Mouse (Mus musculus) spleen, adult 12 weeks (tissue): ENCODE data around the gene Madcam1.
A peak's percentile ranks its signal among the peaks of the same experiment; 100 is the strongest.
"Not testable (repeated sequence)": the region's sequence is repeated elsewhere in the genome, so short reads cannot be mapped to it uniquely, and the experiment has no call there.

ENCODE experiments used
- DNase-seq: peaks from one replicate; pipeline ENCODE4 v3.0.0; 2022; ENCODE audit warnings: low spot score

Gene Madcam1

DNA sequence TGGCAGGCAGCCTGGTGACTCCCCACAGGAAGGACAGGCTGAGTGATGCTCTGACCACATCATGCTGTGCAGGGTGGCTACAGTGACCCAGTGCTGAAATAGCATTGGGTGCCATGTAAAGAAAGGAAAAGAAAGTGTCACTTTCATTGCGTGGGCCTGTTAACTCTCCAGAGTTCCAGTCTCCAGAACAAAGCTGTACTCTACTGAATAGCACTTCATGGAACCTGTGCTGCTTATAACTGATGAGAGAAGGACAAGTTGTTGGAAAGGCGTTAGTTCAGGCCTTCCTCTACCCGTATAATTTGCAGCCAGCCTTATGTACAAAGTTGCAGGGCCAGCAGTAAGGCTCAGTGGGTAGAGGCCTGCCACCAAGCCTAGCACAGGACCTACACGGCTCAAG is 24.4 kb downstream of the Madcam1 start, which contains the start of gene Gzmm:
TSS of gene Gzmm (plus strand) at position 301 of the 400 bp plus-strand sequence.
- DNase-seq: no peak

DNA sequence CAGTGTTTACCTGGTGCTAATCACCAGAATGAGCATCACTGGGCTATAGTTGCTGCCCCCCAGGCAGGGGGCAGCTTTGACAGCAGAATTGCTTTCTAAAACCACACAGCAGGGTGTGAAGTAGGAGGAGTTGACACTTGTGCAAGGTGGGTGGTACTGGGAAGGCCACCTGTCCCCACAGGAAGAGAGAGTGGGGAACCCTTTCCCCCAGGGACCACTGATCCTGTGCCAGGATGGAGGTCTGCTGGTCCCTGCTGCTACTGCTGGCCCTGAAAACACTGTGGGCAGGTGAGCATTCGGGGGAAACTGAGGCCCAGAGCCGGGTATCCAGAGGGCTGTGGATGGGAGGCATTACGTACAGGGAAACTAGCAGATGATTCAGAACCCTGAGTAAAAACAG is 24.8 kb downstream of the Madcam1 start:
- DNase-seq: no peak

DNA sequence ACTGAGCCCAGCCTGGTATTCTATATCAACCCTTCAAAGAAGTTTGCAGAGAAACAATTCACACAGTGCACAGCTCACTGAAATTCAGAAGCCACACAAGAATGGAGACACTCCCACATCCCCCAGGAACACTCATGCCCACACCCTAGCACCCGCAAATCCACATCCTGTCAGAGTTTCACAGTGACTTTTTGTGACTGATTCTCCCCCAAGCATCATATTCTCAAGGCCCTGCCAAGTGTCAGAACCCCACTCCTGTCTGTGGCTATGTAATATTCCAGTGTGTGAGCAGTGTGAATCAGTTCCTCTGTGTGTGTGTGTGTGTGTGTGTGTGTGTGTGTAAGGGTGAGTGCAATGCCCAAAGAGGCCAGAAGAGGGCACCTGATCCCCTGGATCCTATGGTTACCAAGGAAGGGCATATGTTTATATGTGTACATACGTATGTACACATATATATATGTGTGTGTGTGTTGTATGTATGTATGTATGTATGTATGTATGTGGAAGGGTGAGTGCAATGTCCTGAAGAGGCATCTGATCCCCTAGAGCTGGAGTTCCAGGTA is 27.7 kb downstream of the Madcam1 start:
- DNase-seq: no peak

DNA sequence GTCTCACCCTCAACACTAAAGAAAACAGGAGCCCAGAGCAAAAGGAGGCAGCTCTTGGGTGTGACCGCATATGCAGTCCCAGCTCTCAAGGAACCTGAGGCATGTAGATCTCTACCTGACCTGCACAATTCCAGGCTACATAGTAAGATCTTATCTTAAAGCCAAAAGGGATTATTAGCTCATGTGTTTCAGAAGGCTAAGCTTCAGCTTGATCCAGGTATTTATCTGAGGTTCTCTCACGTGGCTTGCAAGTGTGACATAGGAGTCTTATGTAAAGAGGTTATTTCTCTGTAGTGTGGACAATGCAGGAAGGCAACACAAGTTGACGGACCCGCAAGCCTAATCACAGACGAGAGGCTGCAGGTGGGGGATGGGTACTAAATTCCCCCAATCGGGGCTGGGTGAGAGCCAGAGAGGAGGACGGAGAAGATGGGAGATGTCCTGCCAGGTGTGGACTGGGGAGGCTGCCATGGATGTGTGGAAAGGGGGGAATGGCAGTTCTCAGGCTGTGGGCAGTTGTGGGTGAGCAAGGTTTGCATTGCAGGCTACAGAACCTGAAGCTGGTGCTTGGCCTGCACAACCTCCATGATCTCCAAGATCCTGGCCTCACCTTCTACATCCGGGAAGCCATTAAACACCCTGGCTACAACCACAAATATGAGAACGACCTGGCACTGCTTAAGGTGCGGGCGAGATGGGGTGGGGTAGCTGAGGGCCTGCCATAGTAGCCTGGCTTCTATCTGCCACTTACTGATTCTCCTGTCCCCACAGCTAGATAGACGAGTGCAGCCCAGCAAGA is 29.4 kb downstream of the Madcam1 start:
- no peak for DNase-seq

DNA sequence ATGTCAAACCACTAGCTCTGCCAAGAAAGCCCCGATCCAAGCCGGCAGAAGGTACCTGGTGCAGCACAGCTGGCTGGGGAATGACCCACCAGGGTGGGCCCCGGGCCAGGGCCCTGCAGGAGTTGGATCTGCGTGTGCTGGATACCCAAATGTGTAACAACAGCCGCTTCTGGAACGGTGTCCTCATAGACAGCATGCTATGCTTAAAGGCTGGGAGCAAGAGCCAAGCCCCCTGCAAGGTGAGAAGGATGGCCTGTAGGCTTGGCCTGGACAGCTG is 30.0 kb downstream of the Madcam1 start:
- no peak for DNase-seq

DNA sequence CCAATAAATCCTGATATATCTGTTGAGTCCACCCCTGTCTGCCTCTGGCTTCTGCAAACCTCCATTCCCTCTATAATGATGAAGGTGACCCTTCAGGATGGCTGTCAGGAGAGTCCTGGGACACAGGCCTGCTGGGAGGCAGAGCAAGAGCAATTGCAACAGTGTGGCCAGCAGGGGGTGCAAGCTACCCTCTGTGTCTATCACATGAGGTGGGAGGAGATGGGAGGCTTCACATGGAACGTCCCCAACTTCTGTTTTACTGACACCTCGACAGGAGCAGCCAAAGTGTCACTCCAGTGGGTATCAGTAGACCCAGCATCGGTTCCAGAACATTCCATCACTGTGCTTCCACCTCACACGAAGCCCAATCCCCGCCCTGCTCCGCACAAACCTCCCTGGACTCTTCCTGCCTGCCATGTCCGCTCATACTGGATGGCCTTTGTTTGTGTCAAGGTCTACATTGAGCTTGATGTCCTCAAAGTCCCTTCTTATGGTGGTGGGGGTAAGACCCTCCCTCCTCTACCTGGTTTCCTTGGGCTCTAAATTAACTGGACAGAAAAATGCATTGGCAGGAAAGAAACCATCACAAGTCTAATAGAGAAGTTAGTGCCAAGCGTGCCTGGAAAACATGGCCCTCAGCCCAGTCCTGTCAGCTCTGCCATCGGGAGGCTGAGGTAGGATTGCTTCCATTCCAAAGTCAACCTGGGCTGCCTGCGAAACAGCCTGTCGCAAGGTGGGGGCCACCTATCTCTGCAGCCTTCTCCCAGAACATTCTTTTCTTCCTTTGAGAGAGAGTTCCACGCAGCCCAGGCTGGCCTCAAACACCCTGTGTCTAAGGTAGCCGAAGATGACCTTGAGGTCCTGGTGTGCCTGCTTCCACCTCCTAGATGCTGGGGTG is 31.1 kb downstream of the Madcam1 start:
- DNase-seq: peak; percentile 63

DNA sequence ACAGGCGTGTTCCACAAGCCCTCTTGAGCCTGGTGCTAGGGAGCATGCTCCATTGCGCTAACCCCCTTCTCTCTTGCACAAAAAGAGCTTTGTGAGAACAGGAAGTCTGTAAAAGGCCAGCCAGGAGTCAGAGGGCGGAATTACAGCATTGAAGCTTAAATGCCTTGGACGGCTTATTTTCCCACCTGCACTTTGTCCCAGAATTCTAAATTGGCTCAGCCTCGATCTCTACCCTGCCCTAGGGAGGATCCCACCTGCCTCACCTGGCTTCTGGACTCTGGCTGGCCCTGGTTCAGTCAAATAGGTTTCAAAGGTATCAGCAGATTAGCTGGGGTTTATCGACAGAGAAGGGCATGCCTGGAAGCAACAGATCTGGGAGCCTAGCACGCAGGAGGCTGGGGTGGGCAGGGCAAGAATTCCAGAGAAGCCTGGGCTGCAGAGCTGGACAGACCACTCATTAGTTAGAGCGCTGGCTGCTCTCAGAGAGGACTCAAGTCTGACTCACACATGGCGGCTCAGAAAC is 31.8 kb downstream of the Madcam1 start:
- no peak for DNase-seq

DNA sequence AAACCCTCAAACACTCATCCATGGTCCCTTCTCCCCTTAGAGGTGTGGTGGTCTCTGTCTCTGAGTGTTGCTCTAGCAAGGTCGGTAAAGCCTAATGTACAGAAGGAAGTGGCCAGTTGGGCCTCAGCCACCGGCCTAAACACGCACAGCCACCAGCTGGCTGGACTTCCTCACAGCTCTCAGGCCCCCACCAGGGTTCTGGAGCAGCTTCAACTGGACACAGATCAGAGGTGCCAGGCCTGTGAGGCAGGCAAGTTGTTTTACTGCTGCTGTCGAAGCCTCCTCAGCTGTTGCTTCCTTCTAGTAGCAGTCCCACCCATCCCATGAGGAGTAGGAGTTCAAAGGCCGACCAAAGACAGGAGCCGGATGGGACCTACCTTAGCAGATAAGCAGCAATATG is 33.6 kb downstream of the Madcam1 start:
- DNase-seq: no peak

DNA sequence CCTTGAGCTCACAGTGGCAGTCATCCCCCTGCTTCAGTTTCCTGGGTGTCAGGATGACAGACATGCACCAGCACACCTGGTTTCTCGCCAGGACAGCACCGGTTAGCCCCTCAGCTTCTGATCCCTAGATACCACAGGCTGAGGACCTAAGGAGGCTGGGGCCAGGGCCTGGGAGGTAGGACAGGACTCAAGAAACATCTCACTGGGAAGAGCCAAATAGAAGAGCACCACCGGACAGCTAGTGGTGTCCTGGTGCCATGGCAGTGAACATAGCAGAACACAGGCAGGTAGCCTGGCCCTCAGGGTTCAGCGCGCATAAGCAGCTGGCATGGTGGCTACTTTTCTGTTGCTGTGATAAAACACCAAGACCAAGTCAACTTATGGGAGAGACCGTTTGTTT is 34.1 kb downstream of the Madcam1 start:
- DNase-seq: no peak

DNA sequence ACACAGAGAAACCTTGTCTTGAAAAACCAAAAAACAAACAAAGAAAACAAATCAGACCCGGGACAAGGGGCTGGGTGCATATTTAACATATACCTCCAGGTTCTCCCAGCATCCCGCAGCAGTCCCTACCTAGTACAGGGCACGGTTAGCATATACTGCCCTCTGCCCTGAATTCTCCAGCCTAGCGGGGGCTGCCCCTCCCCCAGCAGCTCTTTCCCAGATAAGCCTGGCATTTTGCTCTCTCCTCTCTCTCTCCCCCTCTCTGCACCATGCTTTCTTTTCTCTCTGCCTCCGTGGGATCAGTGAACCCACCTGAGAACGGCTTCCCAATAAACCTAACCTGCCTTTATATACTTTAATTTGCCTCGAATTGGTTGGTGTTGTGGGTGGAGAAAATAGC is 36.3 kb downstream of the Madcam1 start:
- no peak for DNase-seq

DNA sequence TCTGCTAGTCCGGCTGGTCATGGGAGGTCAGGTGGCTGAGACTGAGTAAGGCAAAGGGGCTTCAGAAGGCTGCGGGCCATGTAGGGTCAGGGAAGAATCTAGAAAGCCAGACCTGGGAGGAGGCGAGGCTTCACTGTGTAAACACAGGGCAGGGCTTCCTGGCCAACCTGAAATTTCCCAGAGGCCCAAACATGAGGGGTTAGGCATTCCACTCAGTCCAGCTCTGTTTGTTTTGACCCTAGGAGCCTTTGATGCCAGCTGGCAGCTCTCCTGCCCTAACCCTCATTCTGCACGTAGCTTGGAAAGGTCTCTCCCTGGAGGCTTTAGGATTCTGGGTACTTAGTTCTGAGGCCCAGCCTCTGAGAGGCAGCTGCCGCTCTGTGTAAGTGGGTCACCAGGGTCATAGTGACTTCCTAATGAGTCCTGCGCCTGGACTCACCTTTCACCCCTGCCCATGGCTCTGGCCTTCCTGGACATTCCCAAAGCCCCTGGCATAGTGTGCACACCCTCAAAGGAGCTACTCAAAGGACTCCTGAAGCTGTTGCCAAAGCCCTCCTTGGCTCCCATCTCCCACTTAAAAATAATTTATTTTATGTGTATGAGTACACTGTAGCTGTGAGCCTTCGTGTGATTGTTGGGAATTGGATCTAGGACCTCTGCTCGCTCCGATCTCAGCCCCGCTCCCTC is 37.2 kb downstream of the Madcam1 start:
- no peak for DNase-seq

DNA sequence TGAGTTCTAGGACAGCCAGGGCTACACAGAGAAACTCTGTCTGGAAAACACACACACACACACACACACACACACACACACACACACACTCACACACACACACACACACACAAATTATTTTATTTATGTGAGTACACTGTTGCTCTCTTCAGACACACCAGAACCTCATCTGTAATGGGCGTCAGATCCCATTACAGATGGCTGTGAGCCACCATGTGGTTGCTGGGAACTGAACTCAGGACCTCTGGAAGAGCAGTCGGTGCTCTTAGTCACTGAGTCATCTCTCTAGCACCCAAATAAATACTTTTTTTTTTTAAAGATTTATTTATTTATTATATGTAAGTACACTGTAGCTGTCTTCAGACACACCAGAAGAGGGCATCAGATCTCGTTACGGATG is 38.6 kb downstream of the Madcam1 start:
- DNase-seq: not testable (repeated sequence)

DNA sequence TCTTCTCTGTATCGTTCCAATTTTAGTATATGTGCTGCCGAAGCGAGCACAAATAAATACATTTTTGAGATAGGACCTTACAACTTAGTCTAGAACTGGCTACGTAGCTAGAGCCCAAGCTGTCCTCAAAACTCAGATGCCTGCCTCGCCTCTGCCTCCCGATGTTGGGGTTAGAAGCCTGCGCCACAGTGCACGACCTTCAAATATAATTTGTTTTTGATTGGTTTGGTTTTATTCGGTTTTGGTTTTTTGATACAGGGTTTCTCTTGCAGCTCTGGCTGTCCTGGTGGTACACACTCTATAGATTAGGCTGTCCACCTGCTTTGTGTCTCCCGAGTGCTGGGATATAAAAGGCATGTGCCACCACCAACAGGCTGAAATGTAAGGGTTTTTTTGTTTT is 39.2 kb downstream of the Madcam1 start:
- no peak for DNase-seq

DNA sequence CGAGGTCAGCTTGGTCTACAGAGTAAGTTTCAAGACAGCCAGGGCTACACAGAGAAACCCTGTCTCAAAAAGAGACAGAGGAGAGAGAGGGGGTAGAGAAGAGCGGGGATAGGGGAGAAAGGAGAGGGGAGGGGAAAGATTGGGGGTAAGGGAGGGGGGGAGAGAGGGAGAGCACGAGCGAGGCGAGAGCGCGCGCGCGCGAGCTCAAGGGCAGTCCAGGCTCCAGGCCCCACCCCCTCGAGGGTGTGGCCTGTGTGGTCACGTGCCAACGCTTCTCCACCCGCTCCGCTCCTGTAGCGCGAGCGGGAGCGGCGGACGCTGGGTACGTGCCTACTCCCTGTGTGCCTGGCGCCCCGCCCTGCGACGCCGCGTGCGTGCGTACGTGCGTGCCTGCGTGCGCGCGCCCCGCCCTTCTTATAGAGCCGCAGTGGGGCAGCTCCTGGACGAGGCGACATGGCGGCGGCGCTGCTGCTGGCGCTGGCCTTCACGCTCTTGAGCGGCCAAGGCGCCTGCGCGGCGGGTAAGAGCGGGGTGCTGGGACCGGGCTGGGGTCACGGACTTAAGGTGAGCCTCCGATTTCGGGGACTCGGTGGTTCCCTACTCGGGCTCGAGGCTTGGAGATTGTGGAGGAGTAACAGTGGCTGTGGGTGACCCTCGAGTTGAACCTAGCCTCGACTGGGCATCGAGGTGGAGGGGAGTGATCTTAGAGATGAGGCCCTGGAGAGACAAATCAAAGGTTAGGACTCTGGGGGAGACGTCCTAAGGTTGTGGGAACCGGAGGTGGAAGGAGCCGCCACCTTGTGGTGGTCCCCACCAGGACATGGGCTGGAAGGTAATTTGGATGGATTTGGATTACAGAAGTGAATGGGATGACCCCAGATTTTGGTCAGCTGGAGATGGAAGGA is 40.0 kb downstream of the Madcam1 start, which contains the start of gene Bsg:
TSS of gene Bsg (plus strand) at position 427 of the 905 bp plus-strand sequence.
- peak; percentile 98 for DNase-seq

DNA sequence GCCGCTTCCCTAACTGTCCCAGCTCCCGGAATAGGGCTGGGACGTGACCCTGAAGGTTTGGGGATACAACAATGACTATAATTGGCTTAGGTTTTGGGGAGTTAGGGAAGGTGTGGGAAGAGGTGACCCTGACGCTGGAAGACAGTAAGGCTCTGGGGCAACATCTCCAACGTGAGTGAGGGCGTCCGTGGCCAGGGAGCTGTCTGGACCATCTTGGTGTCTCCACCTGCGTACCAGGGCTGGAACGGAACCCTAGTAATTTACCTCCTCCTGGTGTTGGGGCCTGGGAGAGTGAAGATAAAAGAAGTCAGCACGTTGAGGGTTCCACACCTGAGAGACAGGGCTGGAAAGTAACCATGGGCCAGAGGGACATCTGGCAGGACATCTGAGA is 40.6 kb downstream of the Madcam1 start:
- no peak for DNase-seq

DNA sequence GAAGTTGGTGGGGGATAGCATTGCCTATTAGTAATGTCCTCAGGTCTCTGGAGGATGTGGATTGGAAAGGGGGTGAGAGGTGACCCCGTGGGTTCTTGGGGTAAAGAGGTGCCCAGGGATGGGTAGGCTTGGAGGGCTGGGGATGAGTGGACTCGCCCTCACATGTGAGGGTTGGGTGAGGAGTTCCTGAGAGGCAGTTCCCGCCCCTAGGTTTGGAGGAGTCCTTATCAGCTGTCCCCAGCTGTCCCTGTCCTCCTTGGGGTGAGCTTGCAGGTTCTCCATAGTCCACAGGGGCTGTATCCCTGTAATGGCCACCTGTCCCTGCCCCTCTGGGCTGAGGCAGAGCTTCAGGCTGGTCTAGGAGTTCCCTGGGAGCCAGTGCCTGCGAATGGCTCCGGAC is 41.6 kb downstream of the Madcam1 start:
- DNase-seq: peak; percentile 70

DNA sequence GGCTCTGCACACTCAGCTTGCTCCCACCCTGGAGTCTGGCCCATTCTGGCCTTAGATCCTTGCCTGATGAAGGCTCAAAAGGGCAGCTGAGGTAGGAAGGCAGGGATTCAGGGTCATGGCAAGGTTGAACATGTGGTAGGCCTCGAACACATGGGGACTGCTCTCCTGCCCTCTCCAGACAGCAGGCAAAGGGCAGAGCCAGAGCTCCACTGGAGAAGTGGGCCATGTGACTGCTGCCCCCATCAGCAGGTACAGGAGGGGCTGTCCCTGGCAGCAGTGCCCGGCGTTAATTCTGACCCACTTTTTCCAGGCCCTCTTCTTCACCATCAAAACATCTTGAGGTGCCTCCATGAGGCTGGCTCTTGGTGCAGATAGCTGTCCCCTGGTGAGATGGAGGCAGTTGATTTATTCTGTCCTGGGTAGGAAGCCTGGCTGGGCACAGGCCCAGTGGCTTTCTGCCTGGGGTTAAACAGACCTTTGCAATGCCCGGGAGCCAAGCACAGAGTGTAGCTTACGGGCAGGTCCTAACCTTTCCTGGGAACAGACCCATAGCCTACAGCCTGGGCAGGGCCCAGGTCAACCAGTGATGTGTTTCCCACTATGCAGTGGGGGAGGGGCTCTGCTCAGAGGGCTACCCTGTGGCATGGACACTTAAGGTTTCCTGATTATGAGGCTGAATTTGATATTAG is 42.2 kb downstream of the Madcam1 start:
- DNase-seq: no peak

DNA sequence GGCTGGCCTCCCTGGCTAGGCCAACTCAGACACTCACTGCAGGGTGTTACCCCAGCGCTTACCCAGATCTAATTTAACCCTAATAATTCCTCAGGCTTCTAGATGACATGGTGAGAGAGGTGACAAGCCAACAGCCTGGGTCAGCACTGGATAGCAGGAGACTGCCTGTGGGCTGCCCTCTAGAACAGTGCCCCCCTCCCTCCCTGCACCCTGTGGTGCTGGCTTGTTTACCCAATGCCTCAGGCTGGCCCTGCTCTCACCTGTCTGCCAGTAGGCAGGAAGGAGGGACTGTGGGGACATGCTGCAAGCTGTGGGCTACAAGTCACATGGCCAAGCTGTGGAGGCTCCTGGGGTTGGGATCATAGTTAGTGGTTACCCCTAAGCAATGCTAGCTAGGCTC is 42.8 kb downstream of the Madcam1 start:
- DNase-seq: no peak

DNA sequence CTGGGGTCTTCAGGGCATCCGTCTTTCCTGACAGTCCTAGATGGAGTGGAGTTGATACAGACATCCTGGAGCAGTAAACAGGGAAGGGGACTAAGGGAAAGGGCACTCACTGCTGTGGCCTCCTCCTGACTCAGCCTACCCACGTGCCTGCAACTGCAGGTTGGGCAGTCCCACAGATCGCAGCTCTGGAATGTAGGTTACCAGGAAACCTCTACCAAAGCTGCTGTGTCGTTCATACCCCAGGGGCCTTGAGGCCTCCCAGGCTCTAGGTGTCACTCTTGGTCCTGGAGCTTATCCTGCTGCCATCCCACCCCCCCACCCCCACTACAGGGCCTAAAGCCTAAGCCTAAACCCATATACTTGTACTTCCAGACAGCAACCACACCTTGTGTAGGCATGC is 43.4 kb downstream of the Madcam1 start:
- no peak for DNase-seq

DNA sequence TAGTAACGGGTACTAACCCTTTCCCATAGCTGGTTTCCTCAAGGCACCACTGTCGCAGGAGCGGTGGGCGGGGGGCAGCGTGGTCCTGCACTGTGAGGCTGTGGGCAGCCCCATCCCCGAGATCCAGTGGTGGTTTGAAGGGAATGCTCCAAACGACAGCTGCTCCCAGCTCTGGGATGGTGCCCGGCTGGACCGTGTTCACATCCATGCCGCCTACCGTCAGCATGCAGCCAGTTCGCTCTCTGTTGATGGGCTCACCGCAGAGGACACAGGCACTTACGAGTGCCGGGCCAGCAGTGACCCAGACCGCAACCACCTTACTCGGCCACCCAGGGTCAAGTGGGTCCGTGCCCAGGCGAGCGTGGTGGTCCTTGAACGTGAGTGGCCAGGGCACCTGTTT is 44.3 kb downstream of the Madcam1 start:
- no peak for DNase-seq

DNA sequence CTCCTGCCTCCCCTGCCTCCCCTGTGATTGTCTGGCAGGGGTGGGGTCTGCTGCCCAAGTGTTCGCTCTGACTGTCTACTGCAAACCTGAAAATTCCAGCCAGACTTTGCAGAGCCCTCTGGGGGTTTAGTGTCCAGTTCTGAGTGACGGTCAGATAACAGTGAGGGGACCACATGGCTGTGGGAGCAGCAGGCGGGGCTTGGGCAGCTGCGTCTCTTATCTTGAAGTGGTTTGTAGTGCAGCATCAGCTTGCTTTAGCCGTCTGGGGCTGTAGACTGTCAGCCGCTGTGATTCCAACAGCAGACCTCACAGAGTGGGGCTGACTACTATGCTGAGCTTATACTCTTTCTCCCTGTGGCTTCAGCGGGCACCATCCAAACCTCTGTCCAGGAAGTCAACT is 44.9 kb downstream of the Madcam1 start:
- DNase-seq: no peak
